Mouse (Mus musculus): Measurements from ENCODE around the gene Taco1. TPM values are rescaled to one million over a fixed set of nuclear protein-coding genes. Genes with fewer than 3 reads are reported as not detected.
"Not testable (repeated sequence)": the region's sequence is repeated elsewhere in the genome, so short reads cannot be mapped to it uniquely, and the experiment has no call there.

Gene Taco1
- not detected in 2 replicates for polyA plus RNA-seq (2012; ENCODE audit: insufficient read depth, insufficient read length, low replicate concordance, missing spikeins)

- no peaks in the 10 kb centered on the region; the same call in 1 of the 2 replicates for H3K4me1 ChIP-seq (ENCODE audit: control insufficient read depth, insufficient read depth, low read length)
- TF ChIP-seq POLR2A (IDR thresholded peaks at IDR 0.05; ENCODE audit: insufficient read depth, low read depth, low read length) (peak; percentile 78), CTCF (IDR thresholded peaks at IDR 0.05; ENCODE audit: insufficient read depth, low read depth, low read length) (no peak)
- peak within 1 kb of the TSS; percentile 24; the same call in 1 of the 2 replicates for H3K27ac ChIP-seq (ENCODE audit: insufficient read depth, low read depth, low read length)
- under 1% methylated on average over 49 of the region's 49 CpGs for whole genome bisulfite sequencing
- peak within 1 kb of the TSS; percentile 52 for H3K4me3 ChIP-seq (ENCODE audit: insufficient read depth, low read depth, low read length)
Measured at GRCm38 (mm10) chr11:106065923-106066571, at the start of gene Taco1. Gene Taco1 (plus strand): TSS chr11:106066061.

GRCm38 (mm10) chr11:106016440-106016839, 49.4 kb upstream of the Taco1 start:
- H3K4me3 ChIP-seq (ENCODE audit: insufficient read depth, low read depth, low read length) = no peak overlapping the region
- WGBS = 68% methylated on average over 5 of the region's 5 CpGs
- no peak overlapping the region for H3K27ac ChIP-seq (ENCODE audit: insufficient read depth, low read depth, low read length)
- H3K4me1 ChIP-seq (ENCODE audit: control insufficient read depth, insufficient read depth, low read length) = peaks cover 27% of the 10 kb centered on the region
- TF ChIP-seq CTCF (IDR thresholded peaks at IDR 0.05; ENCODE audit: insufficient read depth, low read depth, low read length) = no peak

GRCm38 (mm10) chr11:106020051-106020763, 45.7 kb upstream of the Taco1 start:
- peak overlapping the region; percentile 44 for H3K4me3 ChIP-seq (ENCODE audit: insufficient read depth, low read depth, low read length)
- H3K27ac ChIP-seq (ENCODE audit: insufficient read depth, low read depth, low read length) = no peak overlapping the region
- peaks cover 10% of the 10 kb centered on the region for H3K4me1 ChIP-seq (ENCODE audit: control insufficient read depth, insufficient read depth, low read length)
- WGBS = 1% methylated on average over 50 of the region's 50 CpGs
- no peak for TF ChIP-seq CTCF (IDR thresholded peaks at IDR 0.05; ENCODE audit: insufficient read depth, low read depth, low read length)
- TF ChIP-seq POLR2A (IDR thresholded peaks at IDR 0.05; ENCODE audit: insufficient read depth, low read depth, low read length) = no peak

GRCm38 (mm10) chr11:106025774-106026173, 40.1 kb upstream of the Taco1 start:
- peaks cover 4% of the 10 kb centered on the region for H3K4me1 ChIP-seq (ENCODE audit: control insufficient read depth, insufficient read depth, low read length)
- 64% methylated on average over 3 of the region's 3 CpGs for WGBS

GRCm38 (mm10) chr11:106026465-106027151, 39.3 kb upstream of the Taco1 start:
- H3K4me1 ChIP-seq (ENCODE audit: control insufficient read depth, insufficient read depth, low read length) = peaks cover 4% of the 10 kb centered on the region
- no peak overlapping the region for H3K27ac ChIP-seq (ENCODE audit: insufficient read depth, low read depth, low read length)
- TF ChIP-seq POLR2A (IDR thresholded peaks at IDR 0.05; ENCODE audit: insufficient read depth, low read depth, low read length) (no peak), CTCF (IDR thresholded peaks at IDR 0.05; ENCODE audit: insufficient read depth, low read depth, low read length) (peak; percentile 95)
- H3K4me3 ChIP-seq (ENCODE audit: insufficient read depth, low read depth, low read length) = no peak overlapping the region
- 26% methylated on average over 11 of the region's 11 CpGs for WGBS

More at GRCm38 (mm10) chr11:106025774-106026173, 40.1 kb upstream of the Taco1 start:
- TF ChIP-seq POLR2A (IDR thresholded peaks at IDR 0.05; ENCODE audit: insufficient read depth, low read depth, low read length) = no peak
- no peak for TF ChIP-seq CTCF (IDR thresholded peaks at IDR 0.05; ENCODE audit: insufficient read depth, low read depth, low read length)
- H3K27ac ChIP-seq (ENCODE audit: insufficient read depth, low read depth, low read length) = no peak overlapping the region
- no peak overlapping the region for H3K4me3 ChIP-seq (ENCODE audit: insufficient read depth, low read depth, low read length)

- no peak for TF ChIP-seq CTCF (IDR thresholded peaks at IDR 0.05; ENCODE audit: insufficient read depth, low read depth, low read length)
- Histone ChIP-seq H3K4me3 (ENCODE audit: insufficient read depth, low read depth, low read length) (no peak overlapping the region), H3K27ac (ENCODE audit: insufficient read depth, low read depth, low read length) (no peak overlapping the region), H3K4me1 (ENCODE audit: control insufficient read depth, insufficient read depth, low read length) (peaks cover 4% of the 10 kb centered on the region)
- 92% methylated on average over 5 of the region's 5 CpGs for WGBS
Measured at GRCm38 (mm10) chr11:106027607-106028006, 38.3 kb upstream of the Taco1 start.

- WGBS = 20% methylated on average over 15 of the region's 25 CpGs
- not testable (repeated sequence) for H3K4me1 ChIP-seq (ENCODE audit: control insufficient read depth, insufficient read depth, low read length)
- H3K4me3 ChIP-seq (ENCODE audit: insufficient read depth, low read depth, low read length) = peak overlapping the region; percentile 32
Measured at GRCm38 (mm10) chr11:106032074-106032473, 33.8 kb upstream of the Taco1 start.

GRCm38 (mm10) chr11:106033491-106033919, 32.4 kb upstream of the Taco1 start:
- TF ChIP-seq CTCF (IDR thresholded peaks at IDR 0.05; ENCODE audit: insufficient read depth, low read depth, low read length) (no peak), POLR2A (IDR thresholded peaks at IDR 0.05; ENCODE audit: insufficient read depth, low read depth, low read length) (no peak)
- 35% methylated on average over 11 of the region's 11 CpGs for WGBS
- peak overlapping the region; percentile 28 for H3K4me3 ChIP-seq (ENCODE audit: insufficient read depth, low read depth, low read length)

More at GRCm38 (mm10) chr11:106032074-106032473, 33.8 kb upstream of the Taco1 start:
- not testable (repeated sequence) for H3K27ac ChIP-seq (ENCODE audit: insufficient read depth, low read depth, low read length)

GRCm38 (mm10) chr11:106034986-106035385, 30.9 kb upstream of the Taco1 start:
- Histone ChIP-seq H3K27ac (ENCODE audit: insufficient read depth, low read depth, low read length) (no peak overlapping the region), H3K4me3 (ENCODE audit: insufficient read depth, low read depth, low read length) (no peak overlapping the region), H3K4me1 (ENCODE audit: control insufficient read depth, insufficient read depth, low read length) (peaks cover 10% of the 10 kb centered on the region)
- 89% methylated on average over 9 of the region's 9 CpGs for WGBS
- TF ChIP-seq POLR2A (IDR thresholded peaks at IDR 0.05; ENCODE audit: insufficient read depth, low read depth, low read length) (no peak), CTCF (IDR thresholded peaks at IDR 0.05; ENCODE audit: insufficient read depth, low read depth, low read length) (no peak)

More at GRCm38 (mm10) chr11:106033491-106033919, 32.4 kb upstream of the Taco1 start:
- Histone ChIP-seq H3K27ac (ENCODE audit: insufficient read depth, low read depth, low read length) (peak overlapping the region; percentile 96), H3K4me1 (ENCODE audit: control insufficient read depth, insufficient read depth, low read length) (peaks cover 8% of the 10 kb centered on the region)
